Mouse (Mus musculus) kidney, postnatal 0 days (tissue): ENCODE results near the gene Cdc34. TPM values are rescaled to one million over a fixed set of nuclear protein-coding genes. Genes with fewer than 3 reads are reported as not detected.

ENCODE experiments used
- ATAC-seq: fragments of 200-750 bp; cut with Nextera tagmentation; replicated peaks from 2 replicates; pipeline ENCODE4 v1.8.0; 2017; ENCODE audit warnings: low read depth, moderate number of reproducible peaks, moderate TSS enrichment, moderate library complexity; ENCODE audit not compliant: low FRiP score
- DNase-seq: peaks from one replicate; pipeline ENCODE4 v3.0.0-alpha.2; 2016; ENCODE audit warnings: low spot score
- H3K27ac ChIP-seq: fragments of 300-500 bp; sonication (generic); 2 replicates; pipeline ENCODE4 v1.5.1; 2014; ENCODE audit warnings: mild to moderate bottlenecking
- H3K27me3 ChIP-seq: fragments of 300-500 bp; sonication (generic); 2 replicates; pipeline ENCODE4 v1.6.1; 2014; ENCODE audit warnings: low read length, mixed read lengths; ENCODE audit not compliant: insufficient read depth
- H3K36me3 ChIP-seq: fragments of 300-500 bp; sonication (generic); 2 replicates; pipeline ENCODE4 v1.6.1; 2014; ENCODE audit warnings: low read length, mixed read lengths; ENCODE audit not compliant: insufficient read depth
- H3K4me1 ChIP-seq: fragments of 300-500 bp; sonication (generic); replicated peaks from 2 replicates; pipeline ENCODE4 v1.6.1; 2014; ENCODE audit warnings: antibody characterized with exemption, low read length, mixed read lengths; ENCODE audit not compliant: insufficient read depth
- H3K4me2 ChIP-seq: fragments of 300-500 bp; sonication (generic); 2 replicates; pipeline ENCODE4 v1.6.1; 2014; ENCODE audit warnings: mild to moderate bottlenecking, low read length, moderate library complexity, mixed read lengths
- H3K4me3 ChIP-seq: fragments of 300-500 bp; sonication (generic); replicated peaks from 2 replicates; pipeline ENCODE4 v1.5.1; 2014; ENCODE audit warnings: low read depth, low read length
- H3K9ac ChIP-seq: fragments of 300-500 bp; sonication (generic); 2 replicates; pipeline ENCODE4 v1.6.1; 2014; ENCODE audit warnings: low read depth, low read length
- H3K9me3 ChIP-seq: fragments of 300-500 bp; sonication (generic); replicated peaks from 2 replicates; pipeline ENCODE4 v1.6.1; 2016; ENCODE audit warnings: low read length, inconsistent platforms, mixed read lengths
- CTCF ChIP-seq: IDR thresholded peaks from 2 replicates; pipeline ENCODE4 v1.5.1; 2016; ENCODE audit warnings: antibody characterized with exemption, low read depth, mild to moderate bottlenecking, moderate library complexity
- WGBS: fragments of 180-500 bp; shearing (Covaris S2); extraction: QIAGEN DNeasy Blood & Tissue Kit; methylation state at CpG from one replicate; pipeline ENCODE4 v1.1.7; 2014; 5-methylcytosine and 5-hydroxymethylcytosine counted together
- polyA plus RNA-seq: library from polyadenylated mRNA; unstranded; fragments of >200 nt; fragmentation: Nextera tagmentation; extraction: Ambion mirVana; gene quantifications from 2 replicates; pipeline ENCODE4 v1.2.1, GENCODE M21; 2015

Gene Cdc34
- polyA plus RNA-seq, 1 experiment from 2014 or later, result 75.7 TPM

DNA sequence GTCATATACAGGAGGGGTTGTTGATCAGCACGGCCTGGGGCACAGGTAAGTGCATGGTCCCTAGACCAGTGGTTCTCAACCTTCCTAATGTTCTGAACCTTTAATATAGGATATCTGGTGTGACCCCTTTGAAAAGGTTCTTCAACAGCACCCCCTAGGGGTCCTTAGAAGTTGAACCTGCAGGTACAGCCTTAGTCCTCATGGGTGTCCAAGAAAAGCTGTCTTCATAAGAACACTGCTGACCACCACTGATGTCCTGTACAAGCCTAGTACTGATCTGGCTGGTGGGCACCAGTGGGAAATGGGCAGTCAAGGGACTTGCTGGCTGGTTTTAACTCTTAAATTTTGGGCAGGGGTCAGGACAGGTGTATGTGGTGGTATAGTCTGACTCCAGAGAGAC, 30.0 kb downstream of the Cdc34 start:
- no peaks in the 10 kb centered on the region for H3K9me3 ChIP-seq
- H3K4me2 ChIP-seq, result no peak overlapping the region
- H3K36me3 ChIP-seq, result peaks cover 29% of the 10 kb centered on the region
- H3K4me3 ChIP-seq, result no peak overlapping the region
- peaks cover 10% of the 10 kb centered on the region; the same call in 1 of the 2 replicates for H3K4me1 ChIP-seq
- peaks cover 18% of the 10 kb centered on the region for H3K27me3 ChIP-seq
- DNase-seq (peak; percentile 49), ATAC-seq (peak; percentile 23)
- 76% methylated on average over 1 of the region's 1 CpGs for WGBS
- H3K27ac ChIP-seq, result no peak overlapping the region
- peak; percentile 48; the same call in 1 of the 2 replicates for TF ChIP-seq CTCF
- H3K9ac ChIP-seq, result no peak overlapping the region

DNA sequence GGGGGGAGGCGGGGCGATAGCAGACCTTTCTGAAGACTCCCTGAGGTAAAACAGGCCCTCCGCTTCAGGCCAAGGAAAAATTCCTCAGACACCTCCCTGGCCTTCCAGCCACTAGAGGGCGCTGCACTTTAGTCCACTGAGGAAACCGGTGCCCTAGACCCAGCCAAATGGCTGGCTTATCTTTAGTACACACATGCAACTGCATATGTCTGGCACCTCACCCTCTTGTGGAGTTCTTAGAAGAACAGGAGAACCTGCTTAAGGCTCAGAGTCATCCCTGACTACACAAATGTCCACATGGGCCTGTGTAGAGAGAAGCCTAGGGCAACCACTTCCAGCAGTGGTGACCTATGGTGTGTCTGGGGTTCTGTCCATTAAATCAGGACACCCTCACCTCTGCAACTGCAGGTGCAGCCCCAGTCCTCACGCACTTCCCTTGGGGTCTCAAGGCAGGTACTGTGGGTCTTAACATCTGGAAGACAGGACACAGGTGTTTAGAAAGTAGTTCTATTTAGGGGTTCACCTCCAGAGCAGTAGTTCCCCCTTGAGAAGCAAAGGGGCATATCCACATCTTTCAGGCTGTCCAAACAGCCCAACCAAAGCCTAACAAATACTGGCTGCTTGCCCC, 30.6 kb downstream of the Cdc34 start:
- no peak overlapping the region for H3K27ac ChIP-seq
- no peak overlapping the region for H3K4me2 ChIP-seq
- peaks cover 24% of the 10 kb centered on the region for H3K27me3 ChIP-seq
- no peak overlapping the region for H3K9ac ChIP-seq
- ATAC-seq (peak; percentile 11), DNase-seq (peak; percentile 81)
- no peak overlapping the region for H3K4me3 ChIP-seq
- TF ChIP-seq CTCF, result peak; percentile 79
- peaks cover 15% of the 10 kb centered on the region; the same call in 1 of the 2 replicates for H3K4me1 ChIP-seq
- peaks cover 29% of the 10 kb centered on the region for H3K36me3 ChIP-seq
- H3K9me3 ChIP-seq, result no peaks in the 10 kb centered on the region
- 12% methylated on average over 5 of the region's 6 CpGs for WGBS

DNA sequence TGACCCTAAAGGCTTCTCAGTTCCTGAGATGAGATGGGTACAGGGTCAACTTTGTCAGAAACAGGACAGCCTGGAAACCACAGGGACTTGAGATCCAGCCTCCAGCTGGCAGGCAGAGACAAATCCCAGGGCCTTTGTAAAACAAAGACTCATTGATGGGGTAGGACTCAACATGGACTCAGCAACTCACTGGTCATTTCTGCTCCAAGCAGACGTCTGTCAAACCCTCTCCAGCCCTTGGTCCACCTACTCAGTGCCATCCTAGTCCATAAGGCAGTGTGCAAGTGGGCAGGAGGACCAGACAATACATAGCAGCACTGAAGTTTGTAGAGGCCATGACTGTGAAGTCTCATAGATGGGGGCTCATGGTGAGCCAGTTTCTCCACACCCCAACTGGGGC, 31.2 kb downstream of the Cdc34 start:
- Histone ChIP-seq H3K36me3 (peaks cover 29% of the 10 kb centered on the region), H3K9me3 (no peaks in the 10 kb centered on the region), H3K27me3 (peaks cover 27% of the 10 kb centered on the region), H3K4me1 (peaks cover 15% of the 10 kb centered on the region; the same call in 1 of the 2 replicates), H3K4me2 (no peak overlapping the region), H3K9ac (no peak overlapping the region), H3K4me3 (no peak overlapping the region), H3K27ac (no peak overlapping the region)
- ATAC-seq, result no peak
- no peak for TF ChIP-seq CTCF
- 24% methylated on average over 1 of the region's 1 CpGs for WGBS
- DNase-seq, result no peak

DNA sequence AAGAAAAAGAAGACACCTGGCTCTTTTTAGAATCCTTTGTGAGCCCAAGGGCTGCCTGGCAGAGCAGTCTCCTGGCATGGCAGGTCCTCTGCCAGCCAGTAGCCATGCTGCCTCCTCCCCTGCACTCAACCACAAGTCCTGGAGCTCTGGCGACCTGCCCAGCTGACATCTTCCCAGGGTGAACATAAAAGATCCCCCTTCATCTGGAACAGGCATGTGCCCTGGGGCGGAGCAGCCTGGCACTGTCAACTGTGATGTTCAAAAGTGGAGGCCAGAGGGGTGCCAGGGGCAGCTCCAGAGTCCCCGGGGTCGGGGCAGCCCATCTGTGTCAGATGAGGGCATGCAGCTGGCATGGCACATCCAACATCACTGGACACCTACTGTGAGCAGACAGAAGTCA, 33.0 kb downstream of the Cdc34 start:
- TF ChIP-seq CTCF, result no peak
- no peak overlapping the region for H3K9ac ChIP-seq
- no peak overlapping the region for H3K4me3 ChIP-seq
- no peak for DNase-seq
- H3K4me1 ChIP-seq, result peaks cover 15% of the 10 kb centered on the region; the same call in 1 of the 2 replicates
- WGBS, result 57% methylated on average over 4 of the region's 4 CpGs
- H3K36me3 ChIP-seq, result peaks cover 19% of the 10 kb centered on the region
- H3K9me3 ChIP-seq, result no peaks in the 10 kb centered on the region
- peaks cover 27% of the 10 kb centered on the region for H3K27me3 ChIP-seq
- H3K4me2 ChIP-seq, result no peak overlapping the region
- no peak overlapping the region for H3K27ac ChIP-seq
- ATAC-seq, result no peak

DNA sequence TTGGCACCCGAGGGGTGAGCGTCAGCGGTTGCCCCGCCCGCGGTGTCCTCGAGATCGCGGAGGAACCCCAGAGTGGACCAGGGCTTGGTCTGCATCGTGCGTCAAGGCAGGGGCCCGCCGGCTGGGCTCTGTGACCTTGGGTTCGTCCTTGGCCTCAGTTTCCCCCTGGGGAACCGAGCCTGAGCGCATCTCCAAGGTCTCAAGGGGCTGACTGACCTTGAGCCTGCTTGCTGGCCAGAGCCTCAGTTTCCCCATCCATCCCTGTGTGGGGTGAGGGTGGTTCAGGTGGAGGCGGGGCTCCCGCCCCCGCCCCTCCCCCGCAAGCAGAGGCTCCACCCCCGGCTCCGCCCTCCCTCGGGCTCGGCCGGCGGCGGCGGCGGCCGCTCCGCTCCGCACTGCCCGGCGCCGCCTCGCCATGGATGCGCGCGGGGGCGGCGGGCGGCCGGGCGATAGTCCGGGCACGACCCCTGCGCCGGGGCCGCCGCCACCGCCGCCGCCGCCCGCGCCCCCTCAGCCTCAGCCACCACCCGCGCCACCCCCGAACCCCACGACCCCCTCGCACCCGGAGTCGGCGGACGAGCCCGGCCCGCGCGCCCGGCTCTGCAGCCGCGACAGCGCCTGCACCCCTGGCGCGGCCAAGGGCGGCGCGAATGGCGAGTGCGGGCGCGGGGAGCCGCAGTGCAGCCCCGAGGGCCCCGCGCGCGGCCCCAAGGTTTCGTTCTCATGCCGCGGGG, 34.4 kb downstream of the Cdc34 start, which contains the start of gene Hcn2:
Gene Hcn2 (plus strand): TSS at position 381 of the 734 bp plus-strand sequence.
- WGBS, result 2% methylated on average over 73 of the region's 91 CpGs

DNA sequence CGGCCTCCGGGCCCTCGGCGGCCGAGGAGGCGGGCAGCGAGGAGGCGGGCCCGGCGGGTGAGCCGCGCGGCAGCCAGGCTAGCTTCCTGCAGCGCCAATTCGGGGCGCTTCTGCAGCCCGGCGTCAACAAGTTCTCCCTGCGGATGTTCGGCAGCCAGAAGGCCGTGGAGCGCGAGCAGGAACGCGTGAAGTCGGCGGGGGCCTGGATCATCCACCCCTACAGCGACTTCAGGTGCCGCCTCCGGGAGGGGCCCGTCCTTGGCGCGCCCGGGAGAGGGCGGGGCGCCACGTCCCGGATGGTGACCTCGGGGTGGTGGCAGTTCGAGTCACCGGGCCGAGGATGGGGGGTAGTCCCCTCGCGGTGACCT, 35.0 kb downstream of the Cdc34 start:
- Histone ChIP-seq H3K9ac (peak overlapping the region; percentile 35; the same call in 1 of the 2 replicates), H3K27ac (no peak overlapping the region), H3K27me3 (peaks cover 27% of the 10 kb centered on the region), H3K4me1 (peaks cover 15% of the 10 kb centered on the region; the same call in 1 of the 2 replicates), H3K36me3 (no peaks in the 10 kb centered on the region), H3K4me3 (peak overlapping the region; percentile 61), H3K9me3 (no peaks in the 10 kb centered on the region), H3K4me2 (peak overlapping the region; percentile 97)
- no peak for TF ChIP-seq CTCF
- DNase-seq (no peak), ATAC-seq (no peak)
- 2% methylated on average over 42 of the region's 44 CpGs for WGBS

More for the DNA sequence above, 34.4 kb downstream of the Cdc34 start, which contains the start of gene Hcn2:
- Histone ChIP-seq H3K27me3 (peaks cover 27% of the 10 kb centered on the region), H3K4me1 (peaks cover 15% of the 10 kb centered on the region; the same call in 1 of the 2 replicates), H3K9me3 (no peaks in the 10 kb centered on the region), H3K4me2 (peak within 1 kb of the TSS; percentile 97), H3K27ac (no peak within 1 kb of the TSS), H3K4me3 (peak within 1 kb of the TSS; percentile 61), H3K9ac (peak within 1 kb of the TSS; percentile 35; the same call in 1 of the 2 replicates), H3K36me3 (peaks cover 5% of the 10 kb centered on the region; the same call in 1 of the 2 replicates)
- no peak for TF ChIP-seq CTCF
- ATAC-seq (peak; percentile 31), DNase-seq (no peak)
